Mouse (Mus musculus): ENCODE measurements around the gene Muc4. TPM values are rescaled to one million over a fixed set of nuclear protein-coding genes. Genes with fewer than 3 reads are reported as not detected.
A peak's percentile ranks its signal among the peaks of the same experiment; 100 is the strongest.

Gene Muc4
- total and polyA plus RNA-seq, 2 experiments: 0.02 to 0.18 TPM

GRCm38 (mm10) chr16:32818441-32818840 lies 82.8 kb downstream of the Muc4 start:
- no peak overlapping the region for H3K27ac ChIP-seq (replicated peaks; ENCODE audit: insufficient read depth, low read depth, low read length)
- H3K79me2 ChIP-seq (ENCODE audit: control insufficient read depth, insufficient read depth, low read length): no peaks in the 10 kb centered on the region
- TF ChIP-seq POLR2A (IDR thresholded peaks at IDR 0.05; ENCODE audit: extremely low read depth, insufficient read depth, low read length) (no peak), CTCF (IDR thresholded peaks at IDR 0.05; ENCODE audit: low read depth, low read length) (no peak)
- 18% methylated on average over 5 of the region's 5 CpGs for WGBS
- H3K36me3 ChIP-seq (ENCODE audit: control insufficient read depth, insufficient read depth, low read length): no peaks in the 10 kb centered on the region; the same call in 1 of the 2 replicates
- H3K9ac ChIP-seq (ENCODE audit: low read depth, low read length): no peak overlapping the region
- DNase-seq (ENCODE audit: extremely low read depth, low read depth, low spot score): peak; percentile 94
- no peaks in the 10 kb centered on the region for H3K27me3 ChIP-seq (ENCODE audit: control insufficient read depth, insufficient read depth, low read length)
- no peak overlapping the region for H3K4me3 ChIP-seq (ENCODE audit: insufficient read depth, low read depth, low read length)
- peaks cover 12% of the 10 kb centered on the region for H3K4me1 ChIP-seq (ENCODE audit: control insufficient read depth, insufficient read depth, low read length)

- H3K4me3 ChIP-seq (ENCODE audit: insufficient read depth, low read depth, low read length): no peak overlapping the region
- peaks cover 12% of the 10 kb centered on the region for H3K4me1 ChIP-seq (ENCODE audit: control insufficient read depth, insufficient read depth, low read length)
- WGBS: 81% methylated on average over 10 of the region's 10 CpGs
- no peak for TF ChIP-seq POLR2A (IDR thresholded peaks at IDR 0.05; ENCODE audit: extremely low read depth, insufficient read depth, low read length)
- H3K9ac ChIP-seq (ENCODE audit: low read depth, low read length): no peak overlapping the region
- DNase-seq (ENCODE audit: extremely low read depth, low read depth, low spot score): no peak
- H3K36me3 ChIP-seq (ENCODE audit: control insufficient read depth, insufficient read depth, low read length): peaks cover 21% of the 10 kb centered on the region
- H3K27me3 ChIP-seq (ENCODE audit: control insufficient read depth, insufficient read depth, low read length): no peaks in the 10 kb centered on the region
- H3K27ac ChIP-seq (replicated peaks; ENCODE audit: insufficient read depth, low read depth, low read length): no peak overlapping the region
- no peaks in the 10 kb centered on the region for H3K79me2 ChIP-seq (ENCODE audit: control insufficient read depth, insufficient read depth, low read length)
Measured at GRCm38 (mm10) chr16:32821772-32822449, 86.2 kb downstream of the Muc4 start.

GRCm38 (mm10) chr16:32822450-32822827 lies 86.8 kb downstream of the Muc4 start:
- 37% methylated on average over 6 of the region's 6 CpGs for WGBS
- TF ChIP-seq CTCF (IDR thresholded peaks at IDR 0.05; ENCODE audit: low read depth, low read length) (no peak), POLR2A (IDR thresholded peaks at IDR 0.05; ENCODE audit: extremely low read depth, insufficient read depth, low read length) (no peak)
- peak; percentile 26 for DNase-seq (ENCODE audit: extremely low read depth, low read depth, low spot score)
- H3K9ac ChIP-seq (ENCODE audit: low read depth, low read length): no peak overlapping the region
- no peak overlapping the region for H3K4me3 ChIP-seq (ENCODE audit: insufficient read depth, low read depth, low read length)
- H3K4me1 ChIP-seq (ENCODE audit: control insufficient read depth, insufficient read depth, low read length): peaks cover 12% of the 10 kb centered on the region
- H3K36me3 ChIP-seq (ENCODE audit: control insufficient read depth, insufficient read depth, low read length): peaks cover 22% of the 10 kb centered on the region
- no peak overlapping the region for H3K27ac ChIP-seq (replicated peaks; ENCODE audit: insufficient read depth, low read depth, low read length)
- H3K79me2 ChIP-seq (ENCODE audit: control insufficient read depth, insufficient read depth, low read length): no peaks in the 10 kb centered on the region
- no peaks in the 10 kb centered on the region for H3K27me3 ChIP-seq (ENCODE audit: control insufficient read depth, insufficient read depth, low read length)

- TF ChIP-seq CTCF (IDR thresholded peaks at IDR 0.05; ENCODE audit: low read depth, low read length) (no peak), POLR2A (IDR thresholded peaks at IDR 0.05; ENCODE audit: extremely low read depth, insufficient read depth, low read length) (no peak)
- Histone ChIP-seq H3K4me1 (ENCODE audit: control insufficient read depth, insufficient read depth, low read length) (peaks cover 8% of the 10 kb centered on the region), H3K79me2 (ENCODE audit: control insufficient read depth, insufficient read depth, low read length) (no peaks in the 10 kb centered on the region), H3K27me3 (ENCODE audit: control insufficient read depth, insufficient read depth, low read length) (no peaks in the 10 kb centered on the region), H3K4me3 (ENCODE audit: insufficient read depth, low read depth, low read length) (no peak overlapping the region), H3K27ac (replicated peaks; ENCODE audit: insufficient read depth, low read depth, low read length) (no peak overlapping the region), H3K9ac (ENCODE audit: low read depth, low read length) (no peak overlapping the region), H3K36me3 (ENCODE audit: control insufficient read depth, insufficient read depth, low read length) (peaks cover 26% of the 10 kb centered on the region)
- WGBS: 86% methylated on average over 5 of the region's 5 CpGs
- no peak for DNase-seq (ENCODE audit: extremely low read depth, low read depth, low spot score)
Measured at GRCm38 (mm10) chr16:32822881-32823280, 87.2 kb downstream of the Muc4 start.

- TF ChIP-seq CTCF (IDR thresholded peaks at IDR 0.05; ENCODE audit: low read depth, low read length) (no peak), POLR2A (IDR thresholded peaks at IDR 0.05; ENCODE audit: extremely low read depth, insufficient read depth, low read length) (no peak)
- no peaks in the 10 kb centered on the region for H3K79me2 ChIP-seq (ENCODE audit: control insufficient read depth, insufficient read depth, low read length)
- no peak overlapping the region for H3K27ac ChIP-seq (replicated peaks; ENCODE audit: insufficient read depth, low read depth, low read length)
- peaks cover 29% of the 10 kb centered on the region for H3K36me3 ChIP-seq (ENCODE audit: control insufficient read depth, insufficient read depth, low read length)
- peaks cover 5% of the 10 kb centered on the region for H3K4me1 ChIP-seq (ENCODE audit: control insufficient read depth, insufficient read depth, low read length)
- DNase-seq (ENCODE audit: extremely low read depth, low read depth, low spot score): no peak
- no peak overlapping the region for H3K4me3 ChIP-seq (ENCODE audit: insufficient read depth, low read depth, low read length)
- WGBS: 91% methylated on average over 8 of the region's 8 CpGs
- H3K27me3 ChIP-seq (ENCODE audit: control insufficient read depth, insufficient read depth, low read length): no peaks in the 10 kb centered on the region
- H3K9ac ChIP-seq (ENCODE audit: low read depth, low read length): no peak overlapping the region
Measured at GRCm38 (mm10) chr16:32823487-32823886, 87.8 kb downstream of the Muc4 start.

GRCm38 (mm10) chr16:32824061-32824460 lies 88.4 kb downstream of the Muc4 start:
- Histone ChIP-seq H3K4me1 (ENCODE audit: control insufficient read depth, insufficient read depth, low read length) (0 out of 2 replicates have a peak, but pooled peaks cover under 1% of the 10 kb centered on the region), H3K36me3 (ENCODE audit: control insufficient read depth, insufficient read depth, low read length) (peaks cover 29% of the 10 kb centered on the region), H3K4me3 (ENCODE audit: insufficient read depth, low read depth, low read length) (no peak overlapping the region), H3K27me3 (ENCODE audit: control insufficient read depth, insufficient read depth, low read length) (no peaks in the 10 kb centered on the region), H3K27ac (replicated peaks; ENCODE audit: insufficient read depth, low read depth, low read length) (no peak overlapping the region), H3K79me2 (ENCODE audit: control insufficient read depth, insufficient read depth, low read length) (no peaks in the 10 kb centered on the region), H3K9ac (ENCODE audit: low read depth, low read length) (no peak overlapping the region)
- DNase-seq (ENCODE audit: extremely low read depth, low read depth, low spot score): no peak
- WGBS: 98% methylated on average over 13 of the region's 13 CpGs
- TF ChIP-seq CTCF (IDR thresholded peaks at IDR 0.05; ENCODE audit: low read depth, low read length) (no peak), POLR2A (IDR thresholded peaks at IDR 0.05; ENCODE audit: extremely low read depth, insufficient read depth, low read length) (no peak)
